Mouse (Mus musculus) kidney, postnatal 25 days (tissue): ENCODE measurements around the gene Cdkl3.
A peak's percentile ranks its signal among the peaks of the same experiment; 100 is the strongest.
"Not testable (repeated sequence)": the region's sequence is repeated elsewhere in the genome, so short reads cannot be mapped to it uniquely, and the experiment has no call there.

Experiments
- DNase-seq, 2 experiments: peaks; one replicate each; pipeline ENCODE4 v3.0.0; 2021; ENCODE audit warnings: mixed read lengths in 2 of 2

The Cdkl3 gene

GRCm38 (mm10) chr11:52079978-52080377 lies 76.0 kb downstream of the Cdkl3 start:
- peak in 1 of 2 experiments; percentile 62 for DNase-seq

GRCm38 (mm10) chr11:52080656-52081055 lies 76.6 kb downstream of the Cdkl3 start:
- DNase-seq, result no peak

GRCm38 (mm10) chr11:52085857-52086203 lies 81.8 kb downstream of the Cdkl3 start:
- DNase-seq, result no peak

- no peak for DNase-seq
These were observed 82.3 kb downstream of the Cdkl3 start for GRCm38 (mm10) chr11:52086204-52086864.

- DNase-seq, result no peak
These were observed 85.3 kb downstream of the Cdkl3 start for GRCm38 (mm10) chr11:52089291-52089690.

GRCm38 (mm10) chr11:52091261-52091660 lies 87.2 kb downstream of the Cdkl3 start:
- DNase-seq, result no peak

GRCm38 (mm10) chr11:52094568-52094967 lies 90.5 kb downstream of the Cdkl3 start:
- no peak for DNase-seq

GRCm38 (mm10) chr11:52097016-52097415 lies 93.0 kb downstream of the Cdkl3 start:
- DNase-seq, result no peak

- no peak for DNase-seq
These were observed 93.6 kb downstream of the Cdkl3 start for GRCm38 (mm10) chr11:52097596-52097995.

- DNase-seq, result peak; percentile 98 to 99
These were observed 94.5 kb downstream of the Cdkl3 start, which contains the start of gene Ppp2ca for GRCm38 (mm10) chr11:52098398-52098946. TSS of gene Ppp2ca (plus strand) at chr11:52098681.

- peak; percentile 59 to 85 for DNase-seq
These were observed 95.2 kb downstream of the Cdkl3 start for GRCm38 (mm10) chr11:52099031-52099761.

GRCm38 (mm10) chr11:52099771-52100219 lies 95.8 kb downstream of the Cdkl3 start:
- no peak for DNase-seq

GRCm38 (mm10) chr11:52102977-52103376 lies 99.0 kb downstream of the Cdkl3 start:
- no peak for DNase-seq

GRCm38 (mm10) chr11:52105503-52105902 lies 101.5 kb downstream of the Cdkl3 start:
- no peak for DNase-seq

- DNase-seq, result no peak
These were observed 102.0 kb downstream of the Cdkl3 start for GRCm38 (mm10) chr11:52106037-52106436.

GRCm38 (mm10) chr11:52106438-52106837 lies 102.4 kb downstream of the Cdkl3 start:
- no peak for DNase-seq

- no peak for DNase-seq
These were observed 104.8 kb downstream of the Cdkl3 start for GRCm38 (mm10) chr11:52108796-52109195.

GRCm38 (mm10) chr11:52109421-52109820 lies 105.4 kb downstream of the Cdkl3 start:
- DNase-seq, result peak in 1 of 2 experiments; percentile 40

GRCm38 (mm10) chr11:52115479-52115878 lies 111.5 kb downstream of the Cdkl3 start:
- no peak for DNase-seq

- DNase-seq, result not testable (repeated sequence)
These were observed 112.1 kb downstream of the Cdkl3 start for GRCm38 (mm10) chr11:52116117-52116516.

GRCm38 (mm10) chr11:52117156-52117555 lies 113.1 kb downstream of the Cdkl3 start:
- DNase-seq, result no peak

- DNase-seq, result not testable (repeated sequence)
These were observed 116.4 kb downstream of the Cdkl3 start for GRCm38 (mm10) chr11:52120415-52120814.

- peak; percentile 29 to 43 for DNase-seq
These were observed 118.0 kb downstream of the Cdkl3 start for GRCm38 (mm10) chr11:52122045-52122444.

GRCm38 (mm10) chr11:52124468-52124867 lies 120.4 kb downstream of the Cdkl3 start:
- no peak for DNase-seq
